ENCODE assay signal across 11 mouse cellular contexts in genomic region chr1:58951841-58952240, GRCm38 (mm10). TPM values are rescaled to one million over a fixed set of nuclear protein-coding genes. Genes with fewer than 3 reads are reported as not detected.
A peak's percentile ranks its signal among the peaks of the same experiment; 100 is the strongest.
DNase-seq lines count a peak whose midpoint lies in the region; ATAC-seq and TF ChIP-seq lines count a peak whose summit lies in the region.
"Had no signal": no experiment of that assay in that cellular context is flagged by ENCODE, and none has a peak within 500 bp of the region (broad histone marks: within the 10 kb centered on the region; RNA-seq: fewer than 3 reads in every experiment).

No protein-coding gene starts in this region.

- H3K4me1 ChIP-seq in kidney, postnatal 0 days (replicated peaks; ENCODE audit: insufficient read depth, low read length) = peaks cover 17% of the 10 kb centered on the region
- no peaks in the 10 kb centered on the region; the same call in 1 of the 2 replicates for H3K4me1 ChIP-seq in stomach, postnatal 0 days (replicated peaks; ENCODE audit: control insufficient read depth, insufficient read depth)

- intact Hi-C loops in heart, postnatal 10 days (cut with DNase I) = no loop called here

- H3K4me2 ChIP-seq in kidney, postnatal 0 days (ENCODE audit: low read length) = no peak overlapping the region
- no peak overlapping the region for H3K4me2 ChIP-seq in stomach, postnatal 0 days (replicated peaks; ENCODE audit: low read depth)

- no peaks in the 10 kb centered on the region for H3K36me3 ChIP-seq in kidney, postnatal 0 days (ENCODE audit: insufficient read depth, low read length)
- no peaks in the 10 kb centered on the region for H3K36me3 ChIP-seq in stomach, postnatal 0 days (ENCODE audit: control insufficient read depth, insufficient read depth, low read length)

- no peak overlapping the region for H3K9ac ChIP-seq in kidney, postnatal 0 days (ENCODE audit: low read depth, low read length)
- H3K9ac ChIP-seq in stomach, postnatal 0 days (ENCODE audit: low read length) = no peak overlapping the region

- H3K27me3 ChIP-seq in kidney, postnatal 0 days (ENCODE audit: insufficient read depth, low read length) = no peaks in the 10 kb centered on the region
- H3K27me3 ChIP-seq in stomach, postnatal 0 days (ENCODE audit: control insufficient read depth, insufficient read depth, low read length) = no peaks in the 10 kb centered on the region

- peak overlapping the region; percentile 65 for H3K27ac ChIP-seq in kidney, postnatal 0 days
- peak overlapping the region; percentile 56 for H3K27ac ChIP-seq in stomach, postnatal 0 days (replicated peaks)

- peak; percentile 88 for DNase-seq in heart, adult 11 months
- no peak for DNase-seq in heart, postnatal 10 days
- peak; percentile 20 to 32 for DNase-seq in spleen, postnatal 10 days (ENCODE audit: low spot score in 2 of 2)
- no peak for DNase-seq in spleen, postnatal 14 days (ENCODE audit: low spot score in 2 of 2)
- DNase-seq in kidney, postnatal 0 days (ENCODE audit: low spot score) = no peak
- peak; percentile 25 for DNase-seq in stomach, postnatal 0 days (ENCODE audit: low spot score)
- no peak for DNase-seq in cerebellum, adult 8-10 months
- DNase-seq in frontal cortex, postnatal 25 days (ENCODE audit: low spot score in 2 of 2) = no peak
- DNase-seq: cerebellum, postnatal 25 days; retina, postnatal 1 day had no signal

- no peak for TF ChIP-seq EP300 in stomach, postnatal 0 days (optimal IDR thresholded peaks at IDR 0.05)

- no peak overlapping the region for H3K4me3 ChIP-seq in kidney, postnatal 0 days (replicated peaks; ENCODE audit: low read depth, low read length)
- H3K4me3 ChIP-seq in stomach, postnatal 0 days (ENCODE audit: low read depth, low read length) = no peak overlapping the region
- H3K4me3 ChIP-seq: myocyte had no signal

- ATAC-seq in kidney, postnatal 0 days (replicated peaks; ENCODE audit: low FRiP score, low read depth) = no peak
- ATAC-seq in stomach, postnatal 0 days (ENCODE audit: low FRiP score, low TSS enrichment) = peak; percentile 41

- WGBS in kidney, postnatal 0 days = 57% methylated on average over 4 of the region's 4 CpGs
- 64% methylated on average over 4 of the region's 4 CpGs for WGBS in stomach, postnatal 0 days

- no peak for TF ChIP-seq CTCF in kidney, postnatal 0 days (IDR thresholded peaks at IDR 0.05; ENCODE audit: low read depth)
- no peak for TF ChIP-seq CTCF in stomach, postnatal 0 days (IDR thresholded peaks at IDR 0.05; ENCODE audit: low read depth)

- H3K9me3 ChIP-seq in kidney, postnatal 0 days (replicated peaks; ENCODE audit: low read length) = no peaks in the 10 kb centered on the region
- H3K9me3 ChIP-seq in stomach, postnatal 0 days (ENCODE audit: control insufficient read depth, low read length) = no peaks in the 10 kb centered on the region

RNA-seq across cellular contexts. Expression of gene Trak2, which starts 21.4 kb away (rescaled TPM):
- total RNA-seq in heart, postnatal 10 days (2021) = 100 to 1,000 TPM; 155 to 161 TPM
- polyA plus RNA-seq in kidney, postnatal 0 days (2015; fragmentation: Nextera tagmentation; extraction: Ambion mirVana) = 14.1 and 16.2 TPM in 2 replicates
- 7.3 and 8.7 TPM in 2 replicates for polyA plus RNA-seq in stomach, postnatal 0 days (2015; fragmentation: Nextera tagmentation; extraction: Ambion mirVana)

RNA-seq across cellular contexts. Expression of gene Stradb, which starts 21.5 kb away (rescaled TPM):
- total RNA-seq in heart, postnatal 10 days (2021) = 10 to 100 TPM; 39.6 to 40.7 TPM
- 22.3 and 23.8 TPM in 2 replicates for polyA plus RNA-seq in kidney, postnatal 0 days (2015; fragmentation: Nextera tagmentation; extraction: Ambion mirVana)
- polyA plus RNA-seq in stomach, postnatal 0 days (2015; fragmentation: Nextera tagmentation; extraction: Ambion mirVana) = 17.4 and 18.5 TPM in 2 replicates

Comparison
In these comparisons a context has a peak if more than half of its experiments do, and no peak if none do; other contexts are left out.
1. DNase-seq: peak in heart, adult 11 months (single experiment), spleen, postnatal 10 days (2 of 2) and stomach, postnatal 0 days (single experiment); none in heart, postnatal 10 days (0 of 2), spleen, postnatal 14 days (0 of 2), kidney, postnatal 0 days (single experiment), cerebellum, adult 8-10 months (single experiment) and frontal cortex, postnatal 25 days (0 of 2).